Mouse (Mus musculus) lung, embryonic 15.5 days (tissue): ENCODE data around the gene Rpl35a. TPM values are rescaled to one million over a fixed set of nuclear protein-coding genes. Genes with fewer than 3 reads are reported as not detected.
A peak's percentile ranks its signal among the peaks of the same experiment; 100 is the strongest.
"Not testable (repeated sequence)": the region's sequence is repeated elsewhere in the genome, so short reads cannot be mapped to it uniquely, and the experiment has no call there.

Experiments
- ATAC-seq: fragments of 200-750 bp; cut with Nextera tagmentation; 2 replicates; pipeline ENCODE4 v1.8.0; 2017; ENCODE audit warnings: moderate number of reproducible peaks, borderline replicate concordance; ENCODE audit not compliant: low FRiP score, low TSS enrichment; ENCODE audit errors: extremely low read depth
- H3K27ac ChIP-seq: fragments of 300-500 bp; sonication (generic); 2 replicates; pipeline ENCODE4 v1.5.1; 2015; ENCODE audit warnings: moderate library complexity, mild to moderate bottlenecking, inconsistent platforms
- H3K27me3 ChIP-seq: fragments of 300-500 bp; sonication (generic); 2 replicates; pipeline ENCODE4 v1.6.1; 2015; ENCODE audit warnings: inconsistent platforms
- H3K36me3 ChIP-seq: fragments of 300-500 bp; sonication (generic); 2 replicates; pipeline ENCODE4 v1.6.1; 2015; ENCODE audit warnings: inconsistent platforms
- H3K4me1 ChIP-seq: fragments of 300-500 bp; sonication (generic); 2 replicates; pipeline ENCODE4 v1.6.1; 2015; ENCODE audit warnings: inconsistent platforms
- H3K4me2 ChIP-seq: fragments of 300-500 bp; sonication (generic); 2 replicates; pipeline ENCODE4 v1.6.1; 2015; ENCODE audit warnings: inconsistent platforms, mild to moderate bottlenecking, moderate library complexity
- H3K4me3 ChIP-seq: fragments of 300-500 bp; sonication (generic); 2 replicates; pipeline ENCODE4 v1.5.1; 2015; ENCODE audit warnings: mild to moderate bottlenecking, inconsistent platforms
- H3K9ac ChIP-seq: fragments of 300-500 bp; sonication (generic); 2 replicates; pipeline ENCODE4 v1.6.1; 2015; ENCODE audit warnings: inconsistent platforms
- H3K9me3 ChIP-seq: fragments of 300-500 bp; sonication (generic); 2 replicates; pipeline ENCODE4 v1.6.1; 2016; ENCODE audit warnings: inconsistent platforms
- WGBS: fragments of 180-500 bp; shearing (Covaris S2); methylation state at CpG from one replicate; pipeline ENCODE4 v1.1.7; 2015; 5-methylcytosine and 5-hydroxymethylcytosine counted together
- polyA plus RNA-seq: library from polyadenylated mRNA; unstranded; fragments of >200 nt; fragmentation: Nextera tagmentation; extraction: Ambion mirVana; gene quantifications from 2 replicates; pipeline ENCODE4 v1.2.1, GENCODE M21; 2015

Gene Rpl35a
- polyA plus RNA-seq, 1 experiment from 2014 or later = 891 TPM

GRCm38 (mm10) chr16:33056786-33057185 is 533 bp downstream of the Rpl35a start:
- H3K4me1 ChIP-seq = peaks cover 25% of the 10 kb centered on the region
- H3K27ac ChIP-seq = peak overlapping the region; percentile 89
- under 1% methylated on average over 24 of the region's 24 CpGs for WGBS
- no peaks in the 10 kb centered on the region for H3K27me3 ChIP-seq
- H3K9ac ChIP-seq = peak overlapping the region; percentile 94
- no peaks in the 10 kb centered on the region for H3K9me3 ChIP-seq
- H3K36me3 ChIP-seq = peaks cover 33% of the 10 kb centered on the region
- 0 out of 2 replicates have a peak, but pooled peaks have one; percentile 41 for ATAC-seq
- H3K4me2 ChIP-seq = peak overlapping the region; percentile 72
- H3K4me3 ChIP-seq = peak overlapping the region; percentile 77

- H3K27me3 ChIP-seq = no peaks in the 10 kb centered on the region
- H3K9ac ChIP-seq = peak overlapping the region; percentile 19; the same call in 1 of the 2 replicates
- no peaks in the 10 kb centered on the region for H3K9me3 ChIP-seq
- no peak overlapping the region for H3K27ac ChIP-seq
- peak overlapping the region; percentile 72 for H3K4me2 ChIP-seq
- H3K4me3 ChIP-seq = peak overlapping the region; percentile 77
- peaks cover 33% of the 10 kb centered on the region for H3K36me3 ChIP-seq
- 87% methylated on average over 16 of the region's 16 CpGs for WGBS
- H3K4me1 ChIP-seq = peaks cover 28% of the 10 kb centered on the region
- ATAC-seq = no peak
These were observed 1.8 kb downstream of the Rpl35a start for GRCm38 (mm10) chr16:33058033-33058432.

- peaks cover 33% of the 10 kb centered on the region for H3K36me3 ChIP-seq
- WGBS = 81% methylated on average over 9 of the region's 9 CpGs
- H3K27me3 ChIP-seq, H3K4me2 ChIP-seq, H3K9ac ChIP-seq, ATAC-seq, H3K27ac ChIP-seq, H3K9me3 ChIP-seq: not testable (repeated sequence)
- 0 out of 2 replicates have a peak overlapping the region, but pooled peaks have one; percentile 77 for H3K4me3 ChIP-seq
- H3K4me1 ChIP-seq = peaks cover 34% of the 10 kb centered on the region
These were observed 2.4 kb downstream of the Rpl35a start for GRCm38 (mm10) chr16:33058656-33059055.

- no peaks in the 10 kb centered on the region for H3K9me3 ChIP-seq
- H3K36me3 ChIP-seq = peaks cover 33% of the 10 kb centered on the region
- H3K9ac ChIP-seq = no peak overlapping the region
- H3K27me3 ChIP-seq = no peaks in the 10 kb centered on the region
- peaks cover 36% of the 10 kb centered on the region for H3K4me1 ChIP-seq
- WGBS = 59% methylated on average over 1 of the region's 1 CpGs
- H3K4me3 ChIP-seq = no peak overlapping the region
- no peak overlapping the region for H3K27ac ChIP-seq
- no peak for ATAC-seq
- H3K4me2 ChIP-seq = no peak overlapping the region
These were observed 3.2 kb downstream of the Rpl35a start for GRCm38 (mm10) chr16:33059471-33059870.

GRCm38 (mm10) chr16:33060926-33061325 is 4.7 kb downstream of the Rpl35a start:
- Histone ChIP-seq H3K9ac (no peak overlapping the region), H3K27ac (no peak overlapping the region), H3K4me3 (no peak overlapping the region), H3K36me3 (peaks cover 33% of the 10 kb centered on the region), H3K4me1 (peaks cover 32% of the 10 kb centered on the region), H3K9me3 (no peaks in the 10 kb centered on the region), H3K4me2 (no peak overlapping the region), H3K27me3 (no peaks in the 10 kb centered on the region)
- WGBS = 80% methylated on average over 2 of the region's 2 CpGs
- no peak for ATAC-seq

- H3K4me3 ChIP-seq = peak overlapping the region; percentile 67; the same call in 1 of the 2 replicates
- ATAC-seq = no peak
- peak overlapping the region; percentile 82; the same call in 1 of the 2 replicates for H3K27ac ChIP-seq
- peaks cover 32% of the 10 kb centered on the region for H3K4me1 ChIP-seq
- 44% methylated on average over 11 of the region's 11 CpGs for WGBS
- peak overlapping the region; percentile 85 for H3K4me2 ChIP-seq
- H3K9me3 ChIP-seq = no peaks in the 10 kb centered on the region
- H3K9ac ChIP-seq = no peak overlapping the region
- H3K36me3 ChIP-seq = peaks cover 33% of the 10 kb centered on the region
- no peaks in the 10 kb centered on the region for H3K27me3 ChIP-seq
These were observed 5.1 kb downstream of the Rpl35a start for GRCm38 (mm10) chr16:33061400-33061799.

GRCm38 (mm10) chr16:33062024-33062681 is 5.9 kb downstream of the Rpl35a start, which contains the start of gene Lmln:
Lmln (plus strand) TSS chr16:33062521.
- peak; percentile 98 for ATAC-seq
- under 1% methylated on average over 61 of the region's 64 CpGs for WGBS
- H3K4me1 ChIP-seq = peaks cover 32% of the 10 kb centered on the region

GRCm38 (mm10) chr16:33062682-33063131 is 6.5 kb downstream of the Rpl35a start:
- peak overlapping the region; percentile 82 for H3K27ac ChIP-seq
- H3K27me3 ChIP-seq = no peaks in the 10 kb centered on the region
- peak overlapping the region; percentile 55 for H3K9ac ChIP-seq
- H3K9me3 ChIP-seq = no peaks in the 10 kb centered on the region
- under 1% methylated on average over 34 of the region's 35 CpGs for WGBS
- H3K4me2 ChIP-seq = peak overlapping the region; percentile 85
- H3K4me1 ChIP-seq = peaks cover 32% of the 10 kb centered on the region
- peak overlapping the region; percentile 67 for H3K4me3 ChIP-seq
- peaks cover 33% of the 10 kb centered on the region for H3K36me3 ChIP-seq
- ATAC-seq = peak; percentile 73; the same call in 1 of the 2 replicates

More at GRCm38 (mm10) chr16:33062024-33062681, 5.9 kb downstream of the Rpl35a start, which contains the start of gene Lmln:
- peaks cover 33% of the 10 kb centered on the region for H3K36me3 ChIP-seq
- H3K9me3 ChIP-seq = no peaks in the 10 kb centered on the region
- H3K4me2 ChIP-seq = peak within 1 kb of the TSS; percentile 85
- peak within 1 kb of the TSS; percentile 82 for H3K27ac ChIP-seq
- H3K4me3 ChIP-seq = peak within 1 kb of the TSS; percentile 67
- peak within 1 kb of the TSS; percentile 55 for H3K9ac ChIP-seq
- H3K27me3 ChIP-seq = no peaks in the 10 kb centered on the region

GRCm38 (mm10) chr16:33063267-33063666 is 7.0 kb downstream of the Rpl35a start:
- H3K27ac ChIP-seq = peak overlapping the region; percentile 82
- peaks cover 27% of the 10 kb centered on the region for H3K4me1 ChIP-seq
- H3K9me3 ChIP-seq = no peaks in the 10 kb centered on the region
- no peaks in the 10 kb centered on the region for H3K27me3 ChIP-seq
- H3K4me2 ChIP-seq = peak overlapping the region; percentile 85
- H3K9ac ChIP-seq = peak overlapping the region; percentile 55; the same call in 1 of the 2 replicates
- peaks cover 28% of the 10 kb centered on the region for H3K36me3 ChIP-seq
- no peak for ATAC-seq
- 13% methylated on average over 7 of the region's 7 CpGs for WGBS
- peak overlapping the region; percentile 67 for H3K4me3 ChIP-seq

- Histone ChIP-seq H3K9me3 (no peaks in the 10 kb centered on the region), H3K4me3 (no peak overlapping the region), H3K27ac (no peak overlapping the region), H3K27me3 (no peaks in the 10 kb centered on the region), H3K4me2 (no peak overlapping the region), H3K4me1 (peaks cover 15% of the 10 kb centered on the region), H3K9ac (no peak overlapping the region), H3K36me3 (peaks cover 14% of the 10 kb centered on the region)
- ATAC-seq = no peak
- WGBS = 78% methylated on average over 9 of the region's 9 CpGs
These were observed 8.4 kb downstream of the Rpl35a start for GRCm38 (mm10) chr16:33064636-33065035.

- Histone ChIP-seq H3K9ac (no peak overlapping the region), H3K4me3 (no peak overlapping the region), H3K27me3 (no peaks in the 10 kb centered on the region), H3K4me2 (no peak overlapping the region), H3K4me1 (no peaks in the 10 kb centered on the region), H3K36me3 (peaks cover 13% of the 10 kb centered on the region; the same call in 1 of the 2 replicates), H3K27ac (no peak overlapping the region), H3K9me3 (no peaks in the 10 kb centered on the region)
- ATAC-seq = no peak
These were observed 14.7 kb downstream of the Rpl35a start for GRCm38 (mm10) chr16:33070928-33071327.

- no peak; the same call in 1 of the 2 replicates for ATAC-seq
- no peak overlapping the region for H3K4me2 ChIP-seq
- no peaks in the 10 kb centered on the region for H3K4me1 ChIP-seq
- no peak overlapping the region for H3K9ac ChIP-seq
- H3K27me3 ChIP-seq = no peaks in the 10 kb centered on the region
- no peak overlapping the region for H3K27ac ChIP-seq
- no peak overlapping the region for H3K4me3 ChIP-seq
- H3K36me3 ChIP-seq = peaks cover 13% of the 10 kb centered on the region; the same call in 1 of the 2 replicates
- 82% methylated on average over 6 of the region's 6 CpGs for WGBS
- no peaks in the 10 kb centered on the region for H3K9me3 ChIP-seq
These were observed 16.8 kb downstream of the Rpl35a start for GRCm38 (mm10) chr16:33072871-33073557.
